Mouse (Mus musculus): ENCODE results near the gene Ccr1l1. TPM values are rescaled to one million over a fixed set of nuclear protein-coding genes. Genes with fewer than 3 reads are reported as not detected.
"Not testable (repeated sequence)": the region's sequence is repeated elsewhere in the genome, so short reads cannot be mapped to it uniquely, and the experiment has no call there.

The Ccr1l1 gene
- polyA plus RNA-seq, 1 experiment from 2014 or later = not detected

DNA sequence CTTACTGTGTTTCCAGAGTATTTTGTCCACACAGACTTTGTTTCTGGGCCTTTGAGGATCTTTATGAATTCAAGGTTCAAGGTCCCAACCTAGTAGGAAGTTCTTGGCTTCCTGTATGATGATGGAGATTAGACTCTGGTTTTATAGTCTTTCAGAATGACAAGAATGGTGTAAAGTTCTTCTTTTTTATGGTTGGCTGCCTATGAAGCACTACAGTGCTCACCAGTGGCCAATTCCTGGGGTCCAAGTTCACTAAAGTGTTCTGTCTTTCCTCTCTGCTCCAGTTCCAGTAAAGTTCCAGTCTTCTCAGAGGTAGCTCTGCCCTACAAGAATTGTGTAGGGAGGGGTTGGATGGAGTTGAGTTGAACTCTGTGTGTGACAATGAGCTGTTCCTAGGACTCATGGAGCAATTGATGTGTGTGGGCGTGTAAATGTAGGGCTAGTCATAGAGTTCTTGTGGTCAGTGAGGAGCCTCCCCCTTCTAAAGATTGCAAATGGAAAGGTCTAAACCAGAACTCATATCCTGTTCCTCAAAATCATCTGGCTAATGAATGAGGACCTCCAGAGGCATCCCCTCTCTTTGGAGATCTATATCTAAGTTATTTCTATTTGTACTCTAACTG lies 9.8 kb downstream of the Ccr1l1 start, which contains the start of gene Ccr1:
Gene Ccr1, minus strand, starts transcription at position 403 of the 623 bp plus-strand sequence.
- H3K4me2 ChIP-seq = no peak within 1 kb of the TSS
- WGBS = 73% methylated on average over 1 of the region's 1 CpGs
- H3K4me1 ChIP-seq (ENCODE audit: control insufficient read depth, insufficient read depth, low read length) = no peaks in the 10 kb centered on the region
- H3K9me3 ChIP-seq (ENCODE audit: control insufficient read depth, low read length) = no peaks in the 10 kb centered on the region
- ATAC-seq (ENCODE audit: low FRiP score) (no peak), DNase-seq (ENCODE audit: low spot score, missing footprints) (no peak)
- H3K27ac ChIP-seq (ENCODE audit: low read depth, low read length) = no peak within 1 kb of the TSS
- H3K9ac ChIP-seq (ENCODE audit: low read length) = no peak within 1 kb of the TSS
- H3K36me3 ChIP-seq (ENCODE audit: control insufficient read depth, insufficient read depth, low read length) = no peaks in the 10 kb centered on the region
- H3K4me3 ChIP-seq (ENCODE audit: low read depth, low read length) = no peak within 1 kb of the TSS
- no peaks in the 10 kb centered on the region for H3K27me3 ChIP-seq (ENCODE audit: control insufficient read depth, insufficient read depth, low read length)

DNA sequence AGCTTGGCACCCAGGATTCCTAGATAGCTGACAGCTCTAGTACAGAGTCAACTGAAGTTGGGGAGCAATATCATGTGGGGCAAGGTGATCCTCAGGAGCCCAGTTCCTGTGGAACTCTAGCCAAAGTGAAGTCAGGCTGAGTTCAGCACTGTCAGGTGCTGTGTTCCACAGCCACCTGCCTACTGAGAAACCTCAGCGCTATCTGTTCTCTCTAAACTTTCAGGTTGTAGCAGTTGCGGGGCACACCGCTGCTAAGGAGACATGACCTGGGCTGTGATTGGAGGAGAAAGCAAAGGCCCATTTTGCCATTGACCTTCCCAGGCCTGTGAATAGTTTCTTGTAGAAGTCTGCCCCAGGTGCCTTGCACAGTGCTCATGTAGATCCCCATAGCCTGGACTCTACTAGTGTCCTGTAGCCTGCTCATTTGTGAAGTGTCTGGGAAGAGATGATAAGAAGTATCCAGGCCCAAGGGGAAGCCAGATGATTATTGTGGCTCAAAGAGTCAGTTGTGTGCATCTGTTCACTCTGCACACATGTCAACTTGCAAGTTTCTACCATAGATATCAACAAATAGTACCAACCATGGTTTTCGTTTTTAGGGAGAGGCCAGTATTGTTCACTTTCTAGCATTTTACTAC lies 11.2 kb downstream of the Ccr1l1 start:
- H3K4me3 ChIP-seq (ENCODE audit: low read depth, low read length); ATAC-seq (ENCODE audit: low FRiP score); H3K27ac ChIP-seq (ENCODE audit: low read depth, low read length); H3K4me2 ChIP-seq; H3K4me1 ChIP-seq (ENCODE audit: control insufficient read depth, insufficient read depth, low read length); DNase-seq (ENCODE audit: low spot score, missing footprints); H3K27me3 ChIP-seq (ENCODE audit: control insufficient read depth, insufficient read depth, low read length); H3K36me3 ChIP-seq (ENCODE audit: control insufficient read depth, insufficient read depth, low read length); H3K9ac ChIP-seq (ENCODE audit: low read length); H3K9me3 ChIP-seq (ENCODE audit: control insufficient read depth, low read length): not testable (repeated sequence)
- whole genome bisulfite sequencing = 85% methylated on average over 1 of the region's 4 CpGs

DNA sequence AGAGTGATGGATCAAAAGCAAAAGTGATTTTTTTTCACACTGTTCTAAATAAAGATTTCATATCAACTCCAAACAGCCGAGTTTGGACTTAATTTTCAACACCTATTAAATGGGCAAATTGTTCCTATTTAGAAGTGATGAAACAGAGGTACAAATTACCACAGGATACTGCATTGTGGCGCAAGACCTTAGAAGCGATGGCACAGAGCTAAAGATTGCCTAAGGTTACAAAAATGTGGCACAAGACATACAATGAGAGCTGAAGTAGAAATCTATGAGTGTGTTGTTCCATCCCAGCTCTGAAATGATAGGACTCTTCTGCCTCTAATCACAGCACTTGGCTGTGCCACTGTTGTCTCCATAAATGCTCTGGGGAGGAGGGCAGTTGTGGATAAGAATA lies 13.4 kb downstream of the Ccr1l1 start:
- H3K36me3 ChIP-seq (ENCODE audit: control insufficient read depth, insufficient read depth, low read length) = no peaks in the 10 kb centered on the region
- no peak overlapping the region for H3K4me3 ChIP-seq (ENCODE audit: low read depth, low read length)
- no peaks in the 10 kb centered on the region for H3K4me1 ChIP-seq (ENCODE audit: control insufficient read depth, insufficient read depth, low read length)
- 86% methylated on average over 3 of the region's 3 CpGs for WGBS
- H3K9ac ChIP-seq (ENCODE audit: low read length) = no peak overlapping the region
- H3K27ac ChIP-seq (ENCODE audit: low read depth, low read length) = no peak overlapping the region
- no peak for ATAC-seq (ENCODE audit: low FRiP score)
- no peaks in the 10 kb centered on the region for H3K9me3 ChIP-seq (ENCODE audit: control insufficient read depth, low read length)
- H3K4me2 ChIP-seq = no peak overlapping the region
- no peaks in the 10 kb centered on the region for H3K27me3 ChIP-seq (ENCODE audit: control insufficient read depth, insufficient read depth, low read length)
- DNase-seq (ENCODE audit: low spot score, missing footprints) = no peak

DNA sequence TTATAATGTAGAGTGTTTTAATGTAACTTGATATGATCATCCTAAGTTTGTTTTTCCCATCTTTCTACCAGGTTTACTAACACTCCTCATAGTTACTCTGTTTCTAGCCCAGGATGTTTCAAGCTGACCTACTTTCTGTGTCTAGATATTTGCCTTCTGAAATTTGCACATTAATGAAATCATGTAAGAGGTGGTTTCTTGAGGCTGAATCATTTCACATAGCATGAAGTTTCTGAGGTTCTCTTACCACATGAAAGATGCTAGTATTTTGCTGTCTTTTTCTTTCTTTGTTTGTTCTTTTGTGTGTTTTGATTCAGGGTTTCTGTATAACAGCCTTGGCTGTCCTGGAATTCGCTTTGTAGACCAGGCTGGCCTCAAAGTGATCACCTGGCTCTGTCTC lies 18.0 kb downstream of the Ccr1l1 start:
- Histone ChIP-seq H3K36me3 (ENCODE audit: control insufficient read depth, insufficient read depth, low read length) (no peaks in the 10 kb centered on the region), H3K27me3 (ENCODE audit: control insufficient read depth, insufficient read depth, low read length) (no peaks in the 10 kb centered on the region), H3K9ac (ENCODE audit: low read length) (no peak overlapping the region), H3K9me3 (ENCODE audit: control insufficient read depth, low read length) (no peaks in the 10 kb centered on the region), H3K4me2 (no peak overlapping the region), H3K4me1 (ENCODE audit: control insufficient read depth, insufficient read depth, low read length) (no peaks in the 10 kb centered on the region), H3K4me3 (ENCODE audit: low read depth, low read length) (no peak overlapping the region), H3K27ac (ENCODE audit: low read depth, low read length) (no peak overlapping the region)
- ATAC-seq (ENCODE audit: low FRiP score) = no peak
- DNase-seq (ENCODE audit: low spot score, missing footprints) = no peak
- WGBS = 81% methylated on average over 1 of the region's 1 CpGs

DNA sequence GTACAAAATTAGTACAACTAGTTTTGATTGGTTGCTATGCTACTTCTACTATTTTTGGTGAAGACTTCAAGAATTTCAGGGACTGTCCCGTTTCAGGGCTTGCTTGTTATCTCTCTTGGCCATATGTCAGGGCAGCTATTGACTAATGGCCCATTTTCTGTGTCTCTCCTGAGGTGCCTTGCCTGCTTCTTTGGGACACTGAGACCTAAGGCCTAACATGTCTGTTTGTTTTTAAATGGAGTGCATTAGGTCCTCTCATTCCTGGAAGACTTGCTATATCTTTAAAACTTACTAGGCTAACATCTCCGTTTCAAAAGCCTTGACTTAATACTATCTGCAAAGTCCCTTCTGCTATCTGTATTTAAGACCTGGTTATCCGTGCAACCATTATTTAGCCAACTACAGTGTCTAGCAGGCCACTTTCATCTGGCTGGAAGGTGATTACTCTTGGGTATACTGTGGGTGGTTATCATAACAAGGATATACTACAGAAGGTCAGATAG lies 20.2 kb downstream of the Ccr1l1 start:
- Histone ChIP-seq H3K4me3 (ENCODE audit: low read depth, low read length) (no peak overlapping the region), H3K27ac (ENCODE audit: low read depth, low read length) (no peak overlapping the region), H3K36me3 (ENCODE audit: control insufficient read depth, insufficient read depth, low read length) (no peaks in the 10 kb centered on the region), H3K9me3 (ENCODE audit: control insufficient read depth, low read length) (no peaks in the 10 kb centered on the region), H3K9ac (ENCODE audit: low read length) (no peak overlapping the region), H3K27me3 (ENCODE audit: control insufficient read depth, insufficient read depth, low read length) (no peaks in the 10 kb centered on the region), H3K4me2 (no peak overlapping the region), H3K4me1 (ENCODE audit: control insufficient read depth, insufficient read depth, low read length) (no peaks in the 10 kb centered on the region)
- no peak for ATAC-seq (ENCODE audit: low FRiP score)
- DNase-seq (ENCODE audit: low spot score, missing footprints) = no peak
- 84% methylated on average over 3 of the region's 3 CpGs for WGBS

DNA sequence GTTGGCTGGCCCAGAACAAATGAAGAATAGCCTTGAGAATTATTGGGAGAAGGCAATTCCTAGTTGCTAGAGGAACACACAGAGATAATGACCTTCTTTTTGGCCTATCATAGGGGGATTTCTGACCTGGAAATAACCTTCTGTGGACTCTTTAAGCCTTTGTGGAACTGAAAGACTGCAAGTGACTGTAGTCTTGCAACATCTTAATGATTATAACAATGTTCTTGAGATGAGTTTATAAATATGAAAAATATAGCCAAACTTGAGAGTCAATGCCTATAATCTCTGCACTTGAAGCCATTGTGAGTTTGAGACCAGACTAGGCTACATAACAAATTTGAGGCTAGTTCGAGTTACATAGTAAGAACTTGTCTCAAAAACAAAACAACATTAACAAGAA lies 21.3 kb downstream of the Ccr1l1 start:
- Histone ChIP-seq H3K9ac (ENCODE audit: low read length) (no peak overlapping the region), H3K27me3 (ENCODE audit: control insufficient read depth, insufficient read depth, low read length) (no peaks in the 10 kb centered on the region), H3K9me3 (ENCODE audit: control insufficient read depth, low read length) (no peaks in the 10 kb centered on the region), H3K4me1 (ENCODE audit: control insufficient read depth, insufficient read depth, low read length) (no peaks in the 10 kb centered on the region), H3K4me2 (no peak overlapping the region), H3K4me3 (ENCODE audit: low read depth, low read length) (no peak overlapping the region), H3K36me3 (ENCODE audit: control insufficient read depth, insufficient read depth, low read length) (no peaks in the 10 kb centered on the region), H3K27ac (ENCODE audit: low read depth, low read length) (no peak overlapping the region)
- ATAC-seq (ENCODE audit: low FRiP score) = no peak
- DNase-seq (ENCODE audit: low spot score, missing footprints) = no peak
- WGBS = 83% methylated on average over 1 of the region's 1 CpGs

DNA sequence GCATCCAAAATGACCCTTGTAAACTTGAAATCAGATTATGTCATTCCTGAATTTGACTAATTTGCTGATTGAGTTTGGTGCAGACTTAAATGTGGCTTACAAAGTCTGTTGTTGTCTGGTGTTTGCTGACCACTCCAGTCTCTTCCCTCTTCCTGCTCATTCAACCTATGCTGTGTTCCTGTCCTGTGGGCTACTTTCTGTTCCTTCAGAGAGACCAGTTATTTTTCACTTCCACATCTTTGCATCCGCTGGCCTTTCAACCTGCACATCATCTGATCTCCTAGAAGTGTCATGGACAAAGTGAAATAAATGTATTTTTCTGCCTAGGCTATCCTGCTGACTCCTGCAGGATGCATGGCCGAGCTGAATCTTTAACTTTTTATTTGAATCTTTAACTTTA lies 24.7 kb downstream of the Ccr1l1 start:
- 77% methylated on average over 2 of the region's 2 CpGs for WGBS

DNA sequence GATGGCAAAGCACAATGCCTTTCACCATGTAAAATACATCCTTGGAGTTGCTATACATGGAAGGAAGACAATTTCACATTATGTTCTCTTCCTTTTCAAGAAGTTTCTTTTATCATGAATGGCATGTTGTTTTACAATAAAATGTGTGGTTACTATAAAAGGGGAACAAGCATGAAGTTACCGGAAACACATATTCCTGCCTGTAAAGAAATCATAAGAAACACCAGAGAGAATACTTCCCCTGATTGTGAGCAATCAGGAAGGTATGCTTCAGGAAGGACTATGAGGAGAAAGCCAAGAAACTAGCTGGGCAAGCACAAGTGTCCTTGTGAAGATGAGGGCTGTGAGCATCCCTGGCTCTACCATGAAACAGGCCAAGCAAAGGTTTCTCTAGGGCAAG lies 27.0 kb downstream of the Ccr1l1 start:
- Histone ChIP-seq H3K9ac (ENCODE audit: low read length) (no peak overlapping the region), H3K36me3 (ENCODE audit: control insufficient read depth, insufficient read depth, low read length) (no peaks in the 10 kb centered on the region), H3K4me3 (ENCODE audit: low read depth, low read length) (no peak overlapping the region), H3K4me1 (ENCODE audit: control insufficient read depth, insufficient read depth, low read length) (no peaks in the 10 kb centered on the region), H3K27ac (ENCODE audit: low read depth, low read length) (no peak overlapping the region), H3K4me2 (no peak overlapping the region), H3K9me3 (ENCODE audit: control insufficient read depth, low read length) (no peaks in the 10 kb centered on the region), H3K27me3 (ENCODE audit: control insufficient read depth, insufficient read depth, low read length) (no peaks in the 10 kb centered on the region)
- DNase-seq (ENCODE audit: low spot score, missing footprints) (no peak), ATAC-seq (ENCODE audit: low FRiP score) (no peak)
- 95% methylated on average over 1 of the region's 1 CpGs for WGBS

More for the DNA sequence above, 24.7 kb downstream of the Ccr1l1 start:
- ATAC-seq (ENCODE audit: low FRiP score) (no peak), DNase-seq (ENCODE audit: low spot score, missing footprints) (no peak)
- Histone ChIP-seq H3K27me3 (ENCODE audit: control insufficient read depth, insufficient read depth, low read length) (no peaks in the 10 kb centered on the region), H3K4me1 (ENCODE audit: control insufficient read depth, insufficient read depth, low read length) (no peaks in the 10 kb centered on the region), H3K9ac (ENCODE audit: low read length) (no peak overlapping the region), H3K4me3 (ENCODE audit: low read depth, low read length) (no peak overlapping the region), H3K36me3 (ENCODE audit: control insufficient read depth, insufficient read depth, low read length) (no peaks in the 10 kb centered on the region), H3K4me2 (no peak overlapping the region), H3K27ac (ENCODE audit: low read depth, low read length) (no peak overlapping the region), H3K9me3 (ENCODE audit: control insufficient read depth, low read length) (no peaks in the 10 kb centered on the region)

DNA sequence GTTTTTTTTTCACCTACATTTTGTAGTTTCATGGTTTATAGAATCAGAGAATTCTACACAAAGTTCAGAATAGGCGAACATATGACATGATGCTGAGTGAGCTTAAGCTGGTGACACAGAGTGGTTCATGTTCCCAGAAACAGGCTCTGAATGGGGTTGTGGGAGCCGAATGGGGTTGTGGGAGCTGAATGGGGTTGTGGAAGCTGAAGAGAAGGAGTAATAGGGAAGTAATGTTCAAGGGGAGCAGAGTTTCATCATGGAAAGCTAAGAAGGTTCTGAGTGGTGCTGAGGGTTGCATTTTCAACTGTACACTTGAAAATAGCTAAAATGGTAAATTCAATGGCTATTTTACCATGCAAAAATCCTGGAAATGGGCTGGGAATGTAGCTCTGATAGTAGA lies 28.8 kb downstream of the Ccr1l1 start:
- DNase-seq (ENCODE audit: low spot score, missing footprints) (no peak), ATAC-seq (ENCODE audit: low FRiP score) (no peak)
- Histone ChIP-seq H3K9ac (ENCODE audit: low read length) (no peak overlapping the region), H3K4me1 (ENCODE audit: control insufficient read depth, insufficient read depth, low read length) (no peaks in the 10 kb centered on the region), H3K36me3 (ENCODE audit: control insufficient read depth, insufficient read depth, low read length) (no peaks in the 10 kb centered on the region), H3K4me3 (ENCODE audit: low read depth, low read length) (no peak overlapping the region), H3K27ac (ENCODE audit: low read depth, low read length) (no peak overlapping the region), H3K4me2 (no peak overlapping the region), H3K9me3 (ENCODE audit: control insufficient read depth, low read length) (no peaks in the 10 kb centered on the region), H3K27me3 (ENCODE audit: control insufficient read depth, insufficient read depth, low read length) (no peaks in the 10 kb centered on the region)
- WGBS = 80% methylated on average over 2 of the region's 2 CpGs

Measured in midbrain, embryonic 11.5 days (tissue).